Mouse (Mus musculus) limb, embryonic 10.5 days (tissue): ENCODE measurements around the gene Crhbp. TPM values are rescaled to one million over a fixed set of nuclear protein-coding genes. Genes with fewer than 3 reads are reported as not detected.

Experiments used
- DNase-seq: peaks from one replicate; pipeline ENCODE4 v3.0.0-alpha.2; 2017; ENCODE audit warnings: low spot score
- H3K27ac ChIP-seq: fragments of 300-500 bp; sonication (generic); 2 replicates; pipeline ENCODE4 v1.5.1; 2016; ENCODE audit warnings: mild to moderate bottlenecking
- H3K27me3 ChIP-seq: fragments of 300-500 bp; sonication (generic); 2 replicates; pipeline ENCODE4 v1.6.1; 2016; ENCODE audit warnings: low read depth, mild to moderate bottlenecking; ENCODE audit not compliant: poor library complexity, severe bottlenecking
- H3K36me3 ChIP-seq: fragments of 300-500 bp; sonication (generic); 2 replicates; pipeline ENCODE4 v1.6.1; 2016; ENCODE audit warnings: mild to moderate bottlenecking, moderate library complexity
- H3K4me1 ChIP-seq: fragments of 300-500 bp; sonication (generic); 2 replicates; pipeline ENCODE4 v1.6.1; 2016
- H3K4me3 ChIP-seq: fragments of 300-500 bp; sonication (generic); 2 replicates; pipeline ENCODE4 v1.5.1; 2016; ENCODE audit warnings: mild to moderate bottlenecking, moderate library complexity
- H3K9me3 ChIP-seq: fragments of 300-500 bp; sonication (generic); replicated peaks from 2 replicates; pipeline ENCODE4 v1.6.1; 2016; ENCODE audit warnings: mild to moderate bottlenecking
- WGBS: fragments of 180-500 bp; shearing (Covaris S2); methylation state at CpG from one replicate; pipeline ENCODE4 v1.1.7; 2016; 5-methylcytosine and 5-hydroxymethylcytosine counted together
- polyA plus RNA-seq: library from polyadenylated mRNA; unstranded; fragments of >200 nt; fragmentation: Nextera tagmentation; extraction: Ambion mirVana; gene quantifications from 2 replicates; pipeline ENCODE4 v1.2.1, GENCODE M21; 2016

Gene Crhbp
- polyA plus RNA-seq, 1 experiment from 2014 or later: 4.8 TPM

DNA sequence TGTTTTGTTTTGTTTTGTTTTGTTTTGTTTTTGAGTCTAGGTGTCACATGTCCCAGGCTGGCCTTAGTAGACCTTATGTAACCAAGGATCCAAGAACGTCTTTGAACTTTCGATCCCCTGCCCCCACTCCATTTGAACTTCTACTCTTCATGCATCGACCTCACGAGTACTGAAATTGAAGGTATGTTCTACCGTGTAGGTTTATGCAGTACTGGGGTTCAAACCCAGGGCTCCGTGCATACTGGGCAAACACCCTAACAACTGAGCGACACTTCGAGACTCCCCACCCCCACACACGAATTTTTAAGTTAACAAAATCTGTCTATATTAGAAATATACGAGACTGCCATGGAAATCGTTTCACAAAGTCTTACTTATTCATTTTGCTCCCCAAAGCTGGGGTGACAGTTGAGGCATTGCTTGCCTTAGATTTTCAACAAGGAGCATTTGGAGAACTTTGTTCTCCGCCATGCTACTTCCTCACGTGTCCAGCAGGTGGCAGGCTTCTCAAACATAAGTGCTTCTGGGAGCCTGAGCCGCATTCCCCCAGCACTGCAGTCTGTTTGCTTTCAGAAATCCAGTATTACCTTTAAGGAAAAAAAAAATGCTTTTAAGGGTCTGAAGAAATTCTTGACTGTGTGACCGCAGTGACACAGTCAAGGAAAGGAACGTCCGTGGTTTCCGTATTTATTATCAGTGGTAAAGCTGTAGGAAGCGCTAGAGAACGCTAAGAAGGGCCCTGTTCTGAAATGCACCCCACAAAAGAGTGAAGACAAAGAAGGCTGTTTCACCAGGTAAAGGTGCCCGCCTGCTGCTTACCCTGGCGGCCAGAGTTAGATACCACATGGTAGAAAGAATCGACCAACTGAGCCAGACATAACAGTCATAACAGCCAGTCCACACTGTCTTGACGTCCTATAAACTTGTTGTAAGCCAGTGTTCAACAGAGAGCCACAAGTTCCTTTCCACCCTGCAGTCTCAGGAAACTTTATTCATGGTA, 54.6 kb downstream of the Crhbp start:
- Histone ChIP-seq H3K36me3 (no peaks in the 10 kb centered on the region), H3K27ac (no peak overlapping the region; the same call in 1 of the 2 replicates), H3K9me3 (no peaks in the 10 kb centered on the region), H3K4me1 (no peaks in the 10 kb centered on the region), H3K4me3 (no peak overlapping the region; the same call in 1 of the 2 replicates), H3K27me3 (no peaks in the 10 kb centered on the region)
- 36% methylated on average over 24 of the region's 24 CpGs for WGBS
- DNase-seq: peak; percentile 85

DNA sequence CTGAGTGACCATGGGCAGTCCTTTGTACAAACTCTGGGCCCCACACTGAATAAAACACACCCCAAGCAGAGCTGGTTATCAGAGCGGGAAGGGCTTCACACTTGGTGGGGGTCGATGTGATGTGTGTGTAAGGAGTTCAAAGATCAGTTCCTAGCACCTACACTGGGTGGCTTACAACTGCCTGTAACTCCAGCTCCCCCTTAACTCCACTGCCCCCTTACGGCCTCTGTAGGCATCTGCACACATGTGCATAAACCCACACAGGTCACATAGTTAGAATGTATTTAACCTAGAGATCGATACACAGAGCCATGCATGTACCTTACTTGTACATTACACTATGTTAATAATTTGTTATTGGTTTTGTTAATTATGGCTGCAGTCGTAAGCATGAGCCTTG, 56.5 kb downstream of the Crhbp start:
- H3K4me1 ChIP-seq: no peaks in the 10 kb centered on the region
- 83% methylated on average over 5 of the region's 5 CpGs for WGBS
- H3K9me3 ChIP-seq: no peaks in the 10 kb centered on the region
- DNase-seq: no peak
- H3K36me3 ChIP-seq: no peaks in the 10 kb centered on the region
- no peaks in the 10 kb centered on the region for H3K27me3 ChIP-seq
- H3K27ac ChIP-seq: no peak overlapping the region
- H3K4me3 ChIP-seq: no peak overlapping the region

DNA sequence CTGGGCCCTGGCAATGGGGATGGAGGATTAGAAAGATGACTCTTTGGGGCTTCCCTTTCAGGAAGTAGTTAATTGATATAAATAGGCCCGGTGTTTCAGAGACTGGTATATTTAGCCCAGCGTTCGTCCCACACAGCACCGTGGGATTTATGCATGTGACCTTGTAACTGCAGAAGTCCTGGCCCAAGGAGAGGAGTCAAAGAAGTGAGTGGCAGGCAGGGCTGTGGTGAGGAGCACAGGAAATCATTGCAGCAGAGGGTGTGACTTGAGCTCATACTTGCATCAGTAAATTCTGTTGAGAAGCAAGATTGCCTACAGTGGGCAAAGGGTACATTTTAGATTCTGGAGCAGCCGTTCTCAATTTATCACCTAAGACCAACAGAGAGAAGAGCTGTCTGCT, 62.3 kb downstream of the Crhbp start:
- no peak overlapping the region for H3K4me3 ChIP-seq
- H3K4me1 ChIP-seq: no peaks in the 10 kb centered on the region
- WGBS: 83% methylated on average over 5 of the region's 5 CpGs
- H3K27ac ChIP-seq: no peak overlapping the region
- no peaks in the 10 kb centered on the region for H3K27me3 ChIP-seq
- no peak for DNase-seq
- no peaks in the 10 kb centered on the region for H3K36me3 ChIP-seq
- no peaks in the 10 kb centered on the region for H3K9me3 ChIP-seq

Other genes starting within 250 kb of the Crhbp start
- 0.77 and 0.79 TPM in 2 replicates for gene Pde8b, start 194.6 kb downstream of the Crhbp start, polyA plus RNA-seq
- gene Zbed3, start 121.3 kb downstream of the Crhbp start, polyA plus RNA-seq: 81.8 and 98.6 TPM in 2 replicates
- gene Aggf1, start 69.6 kb downstream of the Crhbp start, polyA plus RNA-seq: 38.9 and 44.6 TPM in 2 replicates
- gene S100z, start 33.8 kb upstream of the Crhbp start, polyA plus RNA-seq: not detected in 2 replicates
- not detected in 2 replicates for gene F2rl1, start 80.3 kb upstream of the Crhbp start, polyA plus RNA-seq
- gene F2r, start 173.6 kb upstream of the Crhbp start, polyA plus RNA-seq: 141 and 143 TPM in 2 replicates